Mouse (Mus musculus): ENCODE data around the gene Spatc1l.

The Spatc1l gene

DNA sequence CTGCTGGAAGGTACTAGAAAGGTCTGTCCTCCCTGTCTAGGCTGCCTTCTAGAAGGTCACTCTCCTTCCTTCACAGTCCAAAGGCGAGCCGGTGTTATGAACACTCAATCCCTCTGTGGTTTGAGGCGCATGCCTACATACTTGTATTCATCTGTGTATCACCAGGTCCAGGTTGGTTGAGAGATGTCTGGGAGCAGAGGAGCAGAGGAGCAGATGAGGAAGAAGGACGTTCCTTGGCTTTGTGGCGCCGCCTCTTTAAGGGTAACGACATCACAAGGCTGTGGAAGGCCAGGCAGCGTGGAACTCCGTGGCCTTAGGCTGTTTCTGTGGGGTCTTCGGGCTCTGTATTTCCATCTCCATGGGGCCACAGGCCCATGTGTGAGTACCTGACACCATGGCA, at the start of gene Spatc1l:
Gene Spatc1l (plus strand): TSS at position 301 of the 400 bp plus-strand sequence.
- H3K27me3 ChIP-seq (ENCODE audit: control insufficient read depth, insufficient read depth, low read length, poor library complexity, severe bottlenecking) = no peaks in the 10 kb centered on the region
- no peak for DNase-seq (ENCODE audit: low read depth, low spot score)
- no peaks in the 10 kb centered on the region for H3K36me3 ChIP-seq (ENCODE audit: control insufficient read depth, insufficient read depth, low read length, poor library complexity, severe bottlenecking)

DNA sequence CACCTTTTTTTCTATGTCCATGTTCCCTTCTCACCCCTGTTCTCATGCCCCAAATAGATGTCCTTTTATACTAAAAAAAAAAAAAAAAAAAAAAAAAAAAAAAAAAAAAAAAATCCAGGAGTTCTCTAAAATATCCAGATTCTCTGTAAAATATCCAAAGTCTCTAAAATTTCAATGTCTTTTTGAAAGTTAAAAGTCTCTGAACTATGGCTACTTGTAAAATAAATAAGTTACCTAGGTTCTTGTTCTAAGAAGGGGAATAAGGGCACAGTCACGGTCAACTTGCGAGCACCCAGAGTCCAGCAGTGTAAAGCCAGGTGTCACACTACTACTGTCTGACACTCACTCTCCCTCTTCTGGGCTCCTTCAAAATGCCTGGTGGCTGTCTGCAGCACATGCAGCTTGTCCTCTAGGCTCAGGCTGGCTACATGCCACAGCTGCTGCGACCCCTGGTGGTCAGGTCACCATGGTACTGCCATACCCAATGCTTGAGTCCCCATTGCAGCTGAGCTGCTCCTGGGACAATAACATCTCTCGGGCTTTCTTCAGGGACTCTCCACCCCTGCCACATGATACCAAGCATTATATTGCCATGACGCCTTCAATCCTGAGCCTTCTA, 49.0 kb upstream of the Spatc1l start:
- peak; percentile 89 for DNase-seq (ENCODE audit: low read depth, low spot score)
- no peaks in the 10 kb centered on the region for H3K27me3 ChIP-seq (ENCODE audit: control insufficient read depth, insufficient read depth, low read length, poor library complexity, severe bottlenecking)
- H3K36me3 ChIP-seq (ENCODE audit: control insufficient read depth, insufficient read depth, low read length, poor library complexity, severe bottlenecking) = peaks cover 15% of the 10 kb centered on the region

DNA sequence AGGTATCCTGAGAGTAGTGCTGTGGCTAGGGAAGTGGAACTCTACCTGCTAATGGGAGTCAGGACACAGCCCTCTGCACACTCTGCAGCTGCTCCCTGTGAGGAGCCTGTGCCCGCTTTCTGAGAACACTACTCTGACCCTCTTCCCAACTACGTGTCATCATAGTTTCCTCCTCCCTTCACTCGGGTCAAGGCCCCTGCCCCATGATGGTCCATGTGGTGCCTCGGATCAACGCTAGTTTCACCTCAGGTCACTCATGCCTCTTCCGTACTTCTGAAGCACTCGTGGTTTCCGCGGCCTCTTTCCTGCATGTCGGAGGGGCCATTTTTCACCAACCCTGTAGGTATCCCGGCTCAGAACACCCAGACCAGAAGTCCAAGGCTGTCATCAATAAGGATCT, 31.1 kb upstream of the Spatc1l start:
- H3K27me3 ChIP-seq (ENCODE audit: control insufficient read depth, insufficient read depth, low read length, poor library complexity, severe bottlenecking) = no peaks in the 10 kb centered on the region
- H3K36me3 ChIP-seq (ENCODE audit: control insufficient read depth, insufficient read depth, low read length, poor library complexity, severe bottlenecking) = no peaks in the 10 kb centered on the region
- DNase-seq (ENCODE audit: low read depth, low spot score) = no peak

DNA sequence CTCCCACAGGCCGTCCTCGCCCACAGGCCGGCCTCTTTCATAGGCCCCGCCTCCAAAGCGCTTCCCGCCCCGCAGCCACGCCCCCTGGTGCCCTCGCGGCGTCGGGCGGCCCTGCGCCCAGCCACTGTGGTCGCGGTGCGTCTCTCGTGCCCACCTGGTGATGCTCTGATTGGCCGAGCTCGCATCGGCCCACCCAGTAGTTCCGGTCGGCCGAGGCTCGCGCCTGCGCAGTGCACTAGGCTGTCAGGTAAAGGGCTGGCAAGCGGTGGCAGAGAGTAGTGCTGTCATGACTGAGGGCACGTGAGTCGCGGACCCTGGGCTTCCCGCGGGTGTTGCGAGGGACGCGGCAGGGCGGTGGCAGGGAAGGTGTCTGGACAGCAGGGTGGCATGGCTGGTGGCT, 30.7 kb upstream of the Spatc1l start, which contains the start of gene Lss:
Gene Lss (plus strand): TSS at position 214 of the 400 bp plus-strand sequence.
- Histone ChIP-seq H3K27me3 (ENCODE audit: control insufficient read depth, insufficient read depth, low read length, poor library complexity, severe bottlenecking) (no peaks in the 10 kb centered on the region), H3K36me3 (ENCODE audit: control insufficient read depth, insufficient read depth, low read length, poor library complexity, severe bottlenecking) (no peaks in the 10 kb centered on the region)
- peak; percentile 99 for DNase-seq (ENCODE audit: low read depth, low spot score)

DNA sequence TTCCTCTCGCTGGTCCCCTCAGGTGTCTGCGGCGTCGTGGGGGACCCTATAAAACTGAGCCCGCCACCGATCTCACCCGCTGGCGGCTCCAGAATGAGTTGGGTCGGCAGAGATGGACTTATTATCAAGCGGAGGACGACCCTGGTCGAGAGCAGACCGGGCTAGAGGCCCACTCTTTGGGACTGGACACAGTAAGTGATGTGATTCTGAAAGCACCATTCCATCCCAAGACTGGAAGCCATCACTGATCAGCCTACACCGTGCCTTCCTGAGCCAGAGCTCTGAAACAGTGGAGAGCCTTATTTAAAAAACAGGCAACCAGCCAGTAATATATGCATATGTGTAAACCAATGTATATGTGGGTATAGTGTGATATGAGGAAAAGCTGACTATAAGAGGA, 30.2 kb upstream of the Spatc1l start:
- Histone ChIP-seq H3K27me3 (ENCODE audit: control insufficient read depth, insufficient read depth, low read length, poor library complexity, severe bottlenecking) (no peaks in the 10 kb centered on the region), H3K36me3 (ENCODE audit: control insufficient read depth, insufficient read depth, low read length, poor library complexity, severe bottlenecking) (no peaks in the 10 kb centered on the region)
- no peak for DNase-seq (ENCODE audit: low read depth, low spot score)

DNA sequence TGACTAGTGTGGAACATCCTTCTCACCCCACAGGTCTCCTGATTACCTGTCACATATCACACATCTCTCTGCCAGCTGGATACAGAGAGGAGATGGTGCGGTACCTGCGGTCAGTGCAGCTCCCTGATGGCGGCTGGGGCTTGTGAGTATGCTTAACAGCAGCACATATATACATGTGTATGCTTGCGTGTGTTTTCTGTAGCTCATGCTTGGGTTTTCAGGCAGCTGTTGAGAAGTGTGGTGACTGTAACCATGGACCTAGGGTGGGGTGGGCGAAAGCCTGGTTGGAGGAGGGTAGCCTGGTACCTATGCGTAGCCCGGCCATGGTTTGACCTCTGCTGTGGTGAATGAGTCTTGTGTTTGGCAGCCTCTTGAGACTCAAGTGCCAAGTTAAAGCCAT, 26.5 kb upstream of the Spatc1l start:
- no peaks in the 10 kb centered on the region for H3K27me3 ChIP-seq (ENCODE audit: control insufficient read depth, insufficient read depth, low read length, poor library complexity, severe bottlenecking)
- DNase-seq (ENCODE audit: low read depth, low spot score) = no peak
- H3K36me3 ChIP-seq (ENCODE audit: control insufficient read depth, insufficient read depth, low read length, poor library complexity, severe bottlenecking) = no peaks in the 10 kb centered on the region

DNA sequence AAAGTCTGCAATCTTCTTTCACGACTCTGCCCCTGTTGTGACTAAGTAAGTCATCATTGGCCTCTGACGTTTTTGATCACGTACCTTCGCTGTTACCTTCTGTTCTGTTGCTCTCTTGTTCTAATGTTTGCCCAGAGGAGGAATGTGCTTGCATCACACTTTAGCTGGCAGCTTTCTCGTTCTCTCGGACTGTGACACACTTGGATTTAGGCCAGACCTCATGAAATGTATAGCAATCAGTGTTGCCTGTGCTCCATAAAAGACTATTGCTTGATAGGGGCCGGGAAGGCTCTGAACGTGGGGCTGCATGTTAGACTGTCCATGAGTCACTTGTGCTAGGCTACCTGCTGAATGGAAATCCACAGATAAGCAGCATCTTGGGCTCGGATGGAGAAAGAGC, 24.5 kb upstream of the Spatc1l start:
- Histone ChIP-seq H3K36me3 (ENCODE audit: control insufficient read depth, insufficient read depth, low read length, poor library complexity, severe bottlenecking) (no peaks in the 10 kb centered on the region), H3K27me3 (ENCODE audit: control insufficient read depth, insufficient read depth, low read length, poor library complexity, severe bottlenecking) (no peaks in the 10 kb centered on the region)
- DNase-seq (ENCODE audit: low read depth, low spot score) = no peak

DNA sequence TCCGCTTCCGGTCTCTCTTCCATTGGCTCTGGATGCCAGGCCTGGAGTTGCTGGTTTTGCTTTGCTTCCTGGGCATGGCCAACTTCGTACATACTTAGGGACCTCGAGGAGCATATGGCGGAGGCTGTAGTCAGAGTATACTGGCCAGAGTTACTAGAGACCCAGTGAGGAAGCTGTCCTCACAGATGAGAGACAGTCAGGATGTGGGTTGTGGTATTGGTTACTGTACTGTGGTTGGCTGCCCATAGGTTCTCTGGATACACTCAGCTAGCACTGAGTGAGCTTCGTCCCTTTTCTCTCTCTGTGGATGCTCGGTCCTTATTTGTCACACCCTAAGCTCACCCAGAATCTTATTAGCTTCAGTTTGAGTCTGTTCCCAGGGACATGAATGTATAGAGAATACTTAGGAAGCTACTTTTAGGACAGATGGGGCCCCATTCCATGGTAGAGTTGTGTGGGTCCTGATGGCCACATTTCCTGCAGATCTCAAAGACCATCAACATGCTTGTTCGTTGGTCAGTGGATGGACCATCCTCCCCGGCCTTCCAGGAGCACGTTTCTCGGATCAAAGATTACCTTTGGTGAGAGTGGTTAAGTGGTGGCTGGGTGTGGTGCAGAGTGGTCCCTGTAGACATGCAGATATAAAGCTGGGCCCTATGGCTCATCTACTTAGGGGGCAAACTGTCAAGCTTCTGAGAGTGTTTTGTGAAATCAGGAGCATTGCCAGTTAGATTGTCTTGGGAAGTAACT, 20.6 kb upstream of the Spatc1l start:
- Histone ChIP-seq H3K36me3 (ENCODE audit: control insufficient read depth, insufficient read depth, low read length, poor library complexity, severe bottlenecking) (no peaks in the 10 kb centered on the region; the same call in 1 of the 2 replicates), H3K27me3 (ENCODE audit: control insufficient read depth, insufficient read depth, low read length, poor library complexity, severe bottlenecking) (no peaks in the 10 kb centered on the region)
- peak; percentile 59 for DNase-seq (ENCODE audit: low read depth, low spot score)

DNA sequence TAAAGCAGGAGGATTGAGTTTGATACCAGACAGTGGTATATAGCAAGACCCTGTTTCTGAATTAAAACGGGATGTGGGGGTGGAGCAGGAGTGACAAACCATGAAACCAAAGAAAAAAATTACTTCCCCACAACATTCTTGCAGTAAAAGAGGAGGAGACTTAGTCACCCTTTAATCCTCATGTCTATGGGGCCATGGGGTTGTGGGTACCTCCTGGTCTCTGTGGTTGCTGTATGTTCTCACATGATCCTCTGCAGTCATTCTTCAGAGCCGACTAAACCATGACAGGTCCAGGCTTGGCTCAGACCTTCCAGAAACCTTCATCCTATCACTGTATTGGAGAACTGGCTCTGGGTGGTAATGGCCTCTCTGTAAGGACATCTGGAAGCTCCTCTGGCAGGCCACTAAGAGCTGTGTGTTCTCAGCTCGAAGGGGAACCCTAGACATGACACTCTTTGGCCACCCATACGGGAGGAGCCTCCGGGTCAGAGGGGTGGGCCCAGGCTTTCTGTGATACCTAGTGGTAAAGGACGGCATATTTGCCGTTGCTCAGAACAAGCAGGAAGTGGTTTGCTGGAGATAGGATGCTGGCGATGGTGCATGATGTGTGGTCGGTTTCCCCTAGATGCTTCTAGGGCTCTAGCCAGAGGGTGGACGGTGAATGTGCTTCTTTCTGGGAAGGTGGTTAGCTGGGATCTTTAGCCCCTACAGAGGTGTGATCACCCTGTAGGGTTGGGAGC, 19.3 kb upstream of the Spatc1l start:
- Histone ChIP-seq H3K36me3 (ENCODE audit: control insufficient read depth, insufficient read depth, low read length, poor library complexity, severe bottlenecking) (no peaks in the 10 kb centered on the region; the same call in 1 of the 2 replicates), H3K27me3 (ENCODE audit: control insufficient read depth, insufficient read depth, low read length, poor library complexity, severe bottlenecking) (no peaks in the 10 kb centered on the region)
- DNase-seq (ENCODE audit: low read depth, low spot score) = peak; percentile 43

DNA sequence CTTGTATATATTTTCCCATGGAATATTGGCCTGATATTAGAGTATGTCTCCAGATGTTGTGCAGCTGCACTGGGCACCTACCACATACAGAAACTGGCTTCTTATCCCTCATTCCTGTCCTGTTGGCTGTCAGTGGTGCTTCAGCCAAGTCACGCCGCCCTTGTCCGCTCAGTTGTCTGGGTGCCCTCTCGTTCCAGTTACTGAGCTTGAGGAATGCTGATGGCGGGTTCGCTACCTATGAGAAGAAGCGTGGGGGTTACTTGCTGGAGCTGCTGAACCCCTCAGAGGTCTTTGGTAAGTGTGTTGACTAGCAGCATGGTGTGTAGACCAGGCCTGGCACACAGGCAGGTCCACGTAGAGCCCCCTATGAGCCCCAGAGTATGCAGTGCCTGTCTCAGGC, 15.5 kb upstream of the Spatc1l start:
- no peak for DNase-seq (ENCODE audit: low read depth, low spot score)
- Histone ChIP-seq H3K36me3 (ENCODE audit: control insufficient read depth, insufficient read depth, low read length, poor library complexity, severe bottlenecking) (no peaks in the 10 kb centered on the region; the same call in 1 of the 2 replicates), H3K27me3 (ENCODE audit: control insufficient read depth, insufficient read depth, low read length, poor library complexity, severe bottlenecking) (no peaks in the 10 kb centered on the region)

DNA sequence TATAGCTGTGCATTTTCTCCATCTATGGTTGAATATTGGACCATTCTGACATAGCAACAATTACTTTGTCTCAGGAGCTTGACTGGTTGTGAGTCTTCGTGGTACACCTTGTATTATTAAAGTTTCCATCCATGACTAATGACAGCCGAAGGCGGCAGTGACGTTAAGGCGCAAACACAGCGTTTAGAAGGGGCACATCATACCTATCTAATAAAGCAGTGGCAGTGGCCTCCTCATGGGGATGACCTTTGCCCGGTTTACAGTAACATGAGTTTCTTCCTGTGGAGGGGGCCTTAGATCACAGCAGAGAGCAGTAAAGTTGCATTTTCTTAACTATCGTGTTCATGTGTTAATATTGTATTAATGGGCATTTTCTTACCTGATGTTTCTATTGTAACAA, 13.9 kb upstream of the Spatc1l start:
- H3K36me3 ChIP-seq (ENCODE audit: control insufficient read depth, insufficient read depth, low read length, poor library complexity, severe bottlenecking) = no peaks in the 10 kb centered on the region; the same call in 1 of the 2 replicates

DNA sequence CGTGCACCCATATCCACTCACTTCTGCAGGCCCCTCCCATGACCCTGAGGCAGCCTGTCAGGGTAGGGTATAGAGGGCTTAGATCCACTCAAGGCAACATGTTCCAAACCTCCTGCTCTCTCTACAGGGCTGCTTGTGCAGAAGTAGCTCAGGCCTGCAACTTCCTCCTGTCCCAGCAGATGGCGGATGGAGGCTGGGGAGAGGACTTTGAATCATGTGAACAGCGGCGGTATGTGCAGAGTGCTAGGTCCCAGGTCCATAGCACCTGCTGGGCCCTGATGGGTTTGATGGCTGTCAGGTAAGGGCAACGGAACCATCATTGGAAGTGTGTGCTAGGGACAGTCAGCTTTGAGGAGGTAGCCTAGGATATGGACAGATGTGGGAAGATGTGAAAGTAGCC, 11.6 kb upstream of the Spatc1l start:
- no peak for DNase-seq (ENCODE audit: low read depth, low spot score)
- no peaks in the 10 kb centered on the region for H3K27me3 ChIP-seq (ENCODE audit: control insufficient read depth, insufficient read depth, low read length, poor library complexity, severe bottlenecking)
- H3K36me3 ChIP-seq (ENCODE audit: control insufficient read depth, insufficient read depth, low read length, poor library complexity, severe bottlenecking) = peaks cover 1% of the 10 kb centered on the region

More for the DNA sequence above, 13.9 kb upstream of the Spatc1l start:
- H3K27me3 ChIP-seq (ENCODE audit: control insufficient read depth, insufficient read depth, low read length, poor library complexity, severe bottlenecking) = no peaks in the 10 kb centered on the region
- DNase-seq (ENCODE audit: low read depth, low spot score) = no peak

DNA sequence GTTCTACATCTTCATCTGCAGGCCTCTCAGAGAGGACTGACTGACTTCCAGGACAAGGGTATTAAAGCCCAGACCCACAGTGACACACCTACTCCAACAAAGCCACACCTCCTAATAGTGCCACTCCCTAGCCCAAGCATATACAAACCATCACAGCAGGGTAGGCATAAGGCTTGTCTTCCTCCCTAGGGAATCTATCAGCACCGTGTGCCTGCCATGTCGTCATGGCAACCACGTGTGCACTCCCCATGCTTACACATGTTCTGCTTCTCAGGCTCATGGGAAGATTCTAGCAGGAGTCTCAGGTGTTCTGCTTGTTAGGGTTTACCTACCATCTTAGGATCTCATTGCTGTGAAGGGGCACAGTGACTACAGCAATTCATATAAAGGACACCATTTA, 10.5 kb upstream of the Spatc1l start:
- peaks cover 1% of the 10 kb centered on the region for H3K36me3 ChIP-seq (ENCODE audit: control insufficient read depth, insufficient read depth, low read length, poor library complexity, severe bottlenecking)
- no peak for DNase-seq (ENCODE audit: low read depth, low spot score)
- no peaks in the 10 kb centered on the region for H3K27me3 ChIP-seq (ENCODE audit: control insufficient read depth, insufficient read depth, low read length, poor library complexity, severe bottlenecking)

DNA sequence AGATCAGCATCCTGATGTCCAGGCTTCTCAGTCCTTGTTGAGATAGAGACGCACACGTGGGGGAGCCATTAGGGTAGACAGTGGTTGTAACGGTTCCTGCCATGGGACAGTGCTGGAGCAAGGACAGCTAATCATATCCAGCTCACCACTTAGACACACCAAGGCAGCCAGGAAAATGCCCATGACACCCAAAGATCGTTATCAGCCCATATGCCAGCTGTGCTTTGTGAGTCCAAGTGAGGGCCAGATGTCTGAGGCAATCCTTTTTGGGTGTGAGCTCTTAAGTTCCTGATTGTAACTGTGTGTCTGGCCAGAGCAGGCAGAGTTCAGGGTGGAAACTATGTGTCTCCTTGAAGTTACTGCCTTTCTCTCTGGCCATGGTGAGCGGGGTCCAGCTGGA, 8.0 kb upstream of the Spatc1l start:
- no peaks in the 10 kb centered on the region for H3K27me3 ChIP-seq (ENCODE audit: control insufficient read depth, insufficient read depth, low read length, poor library complexity, severe bottlenecking)
- H3K36me3 ChIP-seq (ENCODE audit: control insufficient read depth, insufficient read depth, low read length, poor library complexity, severe bottlenecking) = peaks cover 1% of the 10 kb centered on the region; the same call in 1 of the 2 replicates
- DNase-seq (ENCODE audit: low read depth, low spot score) = no peak

Measured in splenic B cell, adult 2 months (primary cell).